In genomic region chr11:20691000-20691399, GRCm38 (mm10) we compare ENCODE assay signal across 7 mouse cellular contexts. TPM values are rescaled to one million over a fixed set of nuclear protein-coding genes. Genes with fewer than 3 reads are reported as not detected.
A peak's percentile ranks its signal among the peaks of the same experiment; 100 is the strongest.
DNase-seq lines count a peak whose midpoint lies in the region; ATAC-seq and TF ChIP-seq lines count a peak whose summit lies in the region.

No protein-coding gene starts in this region.

- intact Hi-C loops in gastrocnemius, adult 2 months (cut with DNase I), result loop anchor here (2.0 kb wide), 2 partner anchors 236 to 244 kb away; no protein-coding TSS in a partner anchor

- H3K9me3 ChIP-seq in intestine, embryonic 14.5 days (ENCODE audit: control insufficient read depth, low read length), result no peaks in the 10 kb centered on the region

- 0 out of 2 replicates have a peak, but pooled peaks have one; percentile 43 for ATAC-seq in intestine, embryonic 14.5 days (replicated peaks; ENCODE audit: low FRiP score, low TSS enrichment, low read depth)

- 11% methylated on average over 4 of the region's 4 CpGs for WGBS in intestine, embryonic 14.5 days

- H3K9ac ChIP-seq in intestine, embryonic 14.5 days (ENCODE audit: low read length), result no peak overlapping the region

- no peak overlapping the region for H3K4me2 ChIP-seq in intestine, embryonic 14.5 days (ENCODE audit: low read length)

- no peaks in the 10 kb centered on the region for H3K27me3 ChIP-seq in intestine, embryonic 14.5 days (replicated peaks; ENCODE audit: control insufficient read depth, insufficient read depth, low read length)

- peak; percentile 85 for DNase-seq in ZHBTc4 (ENCODE audit: low read depth, low spot score)
- DNase-seq in cerebellum, postnatal 25 days, result peak; percentile 63 to 78
- peak; percentile 63 for DNase-seq in gastrocnemius, adult 2 months
- DNase-seq in intestine, embryonic 14.5 days (ENCODE audit: low spot score), result peak; percentile 77
- DNase-seq in left cerebral cortex, adult 8-10 months (ENCODE audit: low spot score in 2 of 2), result peak; percentile 20 to 33
- peak; percentile 85 for DNase-seq in mesoderm, embryonic 11.5 days (ENCODE audit: low read depth, low spot score)
- peak; percentile 34 for DNase-seq in right cerebral cortex, postnatal 25 days

- no peaks in the 10 kb centered on the region for H3K4me1 ChIP-seq in intestine, embryonic 14.5 days (replicated peaks; ENCODE audit: control insufficient read depth, insufficient read depth, low read length)

- H3K27ac ChIP-seq in gastrocnemius, adult 2 months, result no peak overlapping the region
- H3K27ac ChIP-seq in intestine, embryonic 14.5 days (ENCODE audit: low read depth), result no peak overlapping the region

- no peak overlapping the region for H3K4me3 ChIP-seq in gastrocnemius, adult 2 months
- no peak overlapping the region for H3K4me3 ChIP-seq in intestine, embryonic 14.5 days (ENCODE audit: low read depth, low read length)

- H3K36me3 ChIP-seq in intestine, embryonic 14.5 days (ENCODE audit: control insufficient read depth, insufficient read depth, low read length), result peaks cover 17% of the 10 kb centered on the region; the same call in 1 of the 2 replicates

- peak; percentile 93 for TF ChIP-seq CTCF in gastrocnemius, adult 2 months (IDR thresholded peaks at IDR 0.05)

RNA-seq across cellular contexts. Expression of gene Aftph, which starts 50.4 kb away (rescaled TPM):
- 10 to 100 TPM; 21.5 to 22.0 TPM for total RNA-seq in gastrocnemius, adult 2 months (2021)
- polyA plus RNA-seq in intestine, embryonic 14.5 days (2014; fragmentation: Nextera tagmentation; extraction: Ambion mirVana), result 21.1 and 25.6 TPM in 2 replicates
- 100 to 1,000 TPM in 1 of 4 experiments, 10 to 100 TPM in 3; 82.4 to 105 (median 92.6) TPM for total RNA-seq in left cerebral cortex, adult 8-10 months (2022)

Comparison
In these comparisons a context has a peak if more than half of its experiments do, and no peak if none do; other contexts are left out.
1. DNase-seq: peak in every context shown above with its lines; median percentile 85 in ZHBTc4; 85 in mesoderm, embryonic 11.5 days; 77 in intestine, embryonic 14.5 days; 70 in cerebellum, postnatal 25 days; 63 in gastrocnemius, adult 2 months; 34 in right cerebral cortex, postnatal 25 days; 26 in left cerebral cortex, adult 8-10 months.